Mouse (Mus musculus) liver, embryonic 16.5 days (tissue): Measurements from ENCODE around the gene 2310022B05Rik. TPM values are rescaled to one million over a fixed set of nuclear protein-coding genes. Genes with fewer than 3 reads are reported as not detected.
A peak's percentile ranks its signal among the peaks of the same experiment; 100 is the strongest.

Source experiments
- ATAC-seq: fragments of 200-750 bp; cut with Nextera tagmentation; 2 replicates; pipeline ENCODE4 v1.8.0; 2017; ENCODE audit warnings: low read depth, mild to moderate bottlenecking, moderate number of reproducible peaks, moderate library complexity
- H3K27ac ChIP-seq: fragments of 300-500 bp; sonication (generic); 2 replicates; pipeline ENCODE4 v1.5.1; 2014; ENCODE audit warnings: mild to moderate bottlenecking, low read length
- H3K27me3 ChIP-seq: fragments of 300-500 bp; sonication (generic); 2 replicates; pipeline ENCODE4 v1.6.1; 2014; ENCODE audit warnings: low read depth, low read length, mixed read lengths; ENCODE audit not compliant: control insufficient read depth, insufficient read depth
- H3K36me3 ChIP-seq: fragments of 300-500 bp; sonication (generic); 2 replicates; pipeline ENCODE4 v1.6.1; 2014; ENCODE audit warnings: mild to moderate bottlenecking; ENCODE audit not compliant: control insufficient read depth, insufficient read depth
- H3K4me1 ChIP-seq: fragments of 300-500 bp; sonication (generic); 2 replicates; pipeline ENCODE4 v1.6.1; 2014; ENCODE audit warnings: low read depth, low read length, mixed read lengths; ENCODE audit not compliant: control insufficient read depth
- H3K4me2 ChIP-seq: fragments of 300-500 bp; sonication (generic); 2 replicates; pipeline ENCODE4 v1.6.1; 2014; ENCODE audit warnings: low read depth, low read length, mixed read lengths
- H3K4me3 ChIP-seq: fragments of 300-500 bp; sonication (generic); 2 replicates; pipeline ENCODE4 v1.5.1; 2014; ENCODE audit warnings: low read depth, mild to moderate bottlenecking, low read length
- H3K9ac ChIP-seq: fragments of 300-500 bp; sonication (generic); 2 replicates; pipeline ENCODE4 v1.6.1; 2014; ENCODE audit warnings: low read depth, low read length
- H3K9me3 ChIP-seq: fragments of 300-500 bp; sonication (generic); replicated peaks from 2 replicates; pipeline ENCODE4 v1.6.1; 2016; ENCODE audit warnings: low read length; ENCODE audit not compliant: control insufficient read depth
- WGBS: fragments of 180-500 bp; shearing (Covaris S2); extraction: QIAGEN DNeasy Blood & Tissue Kit; methylation state at CpG from one replicate; pipeline ENCODE4 v1.1.7; 2014; ENCODE audit not compliant: insufficient replicate concordance; 5-methylcytosine and 5-hydroxymethylcytosine counted together
- polyA plus RNA-seq: library from polyadenylated mRNA; unstranded; fragments of >200 nt; fragmentation: Nextera tagmentation; extraction: Ambion mirVana; gene quantifications from 2 replicates; pipeline ENCODE4 v1.2.1, GENCODE M21; 2015

2310022B05Rik gene
- polyA plus RNA-seq, 1 experiment from 2014 or later, result 6.4 TPM

DNA sequence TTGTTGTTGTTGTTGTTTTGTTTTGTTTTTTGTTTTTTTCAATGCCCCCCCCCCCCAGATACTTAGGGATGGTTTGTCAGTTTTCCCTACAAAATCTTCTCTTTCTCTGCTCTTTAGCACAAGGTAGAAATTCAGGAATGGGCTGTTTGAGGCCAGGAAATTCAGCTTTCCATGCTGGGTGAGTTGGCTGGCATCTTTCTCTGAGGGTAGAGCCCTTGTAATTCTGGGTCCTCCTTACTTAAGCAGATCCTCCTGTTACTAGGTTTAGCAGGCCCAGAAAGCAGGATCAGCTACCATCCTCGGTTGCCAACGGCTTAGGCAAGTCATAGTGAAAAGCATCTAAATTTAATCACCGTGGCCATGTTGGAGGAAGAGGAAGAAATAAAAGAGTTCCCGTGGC, 32.3 kb downstream of the 2310022B05Rik start:
- H3K9me3 ChIP-seq, result no peaks in the 10 kb centered on the region
- H3K4me3 ChIP-seq, result no peak overlapping the region
- no peak overlapping the region for H3K27ac ChIP-seq
- H3K4me1 ChIP-seq, result peaks cover 2% of the 10 kb centered on the region; the same call in 1 of the 2 replicates
- H3K27me3 ChIP-seq, result no peaks in the 10 kb centered on the region
- no peak for ATAC-seq
- H3K9ac ChIP-seq, result no peak overlapping the region
- 50% methylated on average over 4 of the region's 4 CpGs for WGBS
- H3K36me3 ChIP-seq, result no peaks in the 10 kb centered on the region
- no peak overlapping the region for H3K4me2 ChIP-seq

GRCm38 (mm10) chr8:124630489-124630888, 32.7 kb downstream of the 2310022B05Rik start:
- Histone ChIP-seq H3K27ac (no peak overlapping the region), H3K9ac (no peak overlapping the region), H3K36me3 (no peaks in the 10 kb centered on the region), H3K4me1 (peaks cover 2% of the 10 kb centered on the region; the same call in 1 of the 2 replicates), H3K9me3 (no peaks in the 10 kb centered on the region), H3K4me2 (no peak overlapping the region), H3K27me3 (no peaks in the 10 kb centered on the region), H3K4me3 (no peak overlapping the region)
- WGBS, result 68% methylated on average over 6 of the region's 6 CpGs
- no peak for ATAC-seq

GRCm38 (mm10) chr8:124626251-124626650, 36.9 kb downstream of the 2310022B05Rik start:
- WGBS, result 69% methylated on average over 9 of the region's 9 CpGs
- ATAC-seq, result no peak

GRCm38 (mm10) chr8:124621255-124621654, 41.9 kb downstream of the 2310022B05Rik start:
- ATAC-seq, result no peak
- 50% methylated on average over 5 of the region's 5 CpGs for WGBS
- Histone ChIP-seq H3K36me3 (no peaks in the 10 kb centered on the region), H3K4me3 (no peak overlapping the region), H3K4me1 (no peaks in the 10 kb centered on the region), H3K9ac (no peak overlapping the region), H3K9me3 (no peaks in the 10 kb centered on the region), H3K27me3 (no peaks in the 10 kb centered on the region; the same call in 1 of the 2 replicates), H3K27ac (no peak overlapping the region), H3K4me2 (no peak overlapping the region)

More at GRCm38 (mm10) chr8:124626251-124626650, 36.9 kb downstream of the 2310022B05Rik start:
- Histone ChIP-seq H3K36me3 (no peaks in the 10 kb centered on the region), H3K4me1 (no peaks in the 10 kb centered on the region), H3K9ac (no peak overlapping the region), H3K27ac (no peak overlapping the region), H3K27me3 (no peaks in the 10 kb centered on the region), H3K9me3 (no peaks in the 10 kb centered on the region), H3K4me3 (no peak overlapping the region), H3K4me2 (no peak overlapping the region)

DNA sequence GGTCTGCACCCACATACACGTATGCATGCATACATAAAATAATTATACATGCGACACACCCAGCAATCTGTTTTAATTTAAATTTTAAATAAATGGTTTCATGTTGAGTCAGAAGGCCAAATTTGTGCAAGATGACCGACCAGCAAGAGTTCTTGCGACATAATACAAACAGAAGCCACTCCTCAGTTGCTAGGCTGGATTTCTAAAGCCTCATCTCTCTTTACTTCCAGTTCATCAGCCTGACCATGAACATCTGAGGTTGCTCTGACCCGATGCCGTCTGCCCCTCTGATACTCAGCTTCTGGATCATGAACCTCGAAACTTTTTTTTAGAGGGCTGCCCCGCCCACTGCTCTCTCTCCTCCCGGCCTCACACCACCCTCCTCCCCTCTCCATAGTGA, 44.9 kb downstream of the 2310022B05Rik start:
- Histone ChIP-seq H3K9me3 (no peaks in the 10 kb centered on the region), H3K4me1 (no peaks in the 10 kb centered on the region), H3K27me3 (no peaks in the 10 kb centered on the region; the same call in 1 of the 2 replicates), H3K9ac (no peak overlapping the region), H3K4me3 (no peak overlapping the region), H3K27ac (no peak overlapping the region), H3K36me3 (no peaks in the 10 kb centered on the region), H3K4me2 (no peak overlapping the region)
- 45% methylated on average over 9 of the region's 9 CpGs for WGBS
- ATAC-seq, result no peak

GRCm38 (mm10) chr8:124617266-124617869, 45.8 kb downstream of the 2310022B05Rik start:
- H3K27me3 ChIP-seq, result no peaks in the 10 kb centered on the region; the same call in 1 of the 2 replicates
- no peaks in the 10 kb centered on the region for H3K36me3 ChIP-seq
- no peaks in the 10 kb centered on the region for H3K9me3 ChIP-seq
- no peaks in the 10 kb centered on the region for H3K4me1 ChIP-seq
- peak overlapping the region; percentile 43 for H3K4me2 ChIP-seq
- H3K4me3 ChIP-seq, result peak overlapping the region; percentile 26; the same call in 1 of the 2 replicates
- no peak overlapping the region for H3K27ac ChIP-seq
- WGBS, result 9% methylated on average over 17 of the region's 17 CpGs
- H3K9ac ChIP-seq, result no peak overlapping the region
- no peak for ATAC-seq

DNA sequence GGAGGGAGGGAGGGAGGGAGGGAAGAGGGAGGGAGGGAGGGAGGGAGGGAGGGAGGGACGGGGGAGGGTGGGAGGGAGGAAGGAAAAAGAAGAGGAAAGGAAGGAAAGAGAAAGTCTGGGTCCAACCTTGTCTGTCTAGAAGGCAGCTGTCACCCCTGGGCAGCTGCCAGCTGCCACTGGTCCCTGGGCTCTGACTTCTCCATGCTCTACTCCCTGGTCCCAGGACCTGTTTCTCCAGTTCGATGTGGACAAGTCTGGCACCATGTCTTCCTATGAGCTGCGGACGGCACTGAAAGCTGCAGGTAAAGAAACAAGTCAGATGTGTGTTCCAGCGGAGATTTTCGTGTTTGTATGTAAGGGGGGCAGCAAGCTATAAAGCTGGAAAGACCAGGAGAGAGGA, 48.8 kb downstream of the 2310022B05Rik start:
- no peak overlapping the region for H3K4me2 ChIP-seq
- no peak overlapping the region for H3K9ac ChIP-seq
- no peaks in the 10 kb centered on the region for H3K9me3 ChIP-seq
- H3K4me1 ChIP-seq, result no peaks in the 10 kb centered on the region
- no peak for ATAC-seq
- no peak overlapping the region for H3K27ac ChIP-seq
- H3K27me3 ChIP-seq, result no peaks in the 10 kb centered on the region; the same call in 1 of the 2 replicates
- no peak overlapping the region for H3K4me3 ChIP-seq
- 73% methylated on average over 5 of the region's 6 CpGs for WGBS
- H3K36me3 ChIP-seq, result no peaks in the 10 kb centered on the region

DNA sequence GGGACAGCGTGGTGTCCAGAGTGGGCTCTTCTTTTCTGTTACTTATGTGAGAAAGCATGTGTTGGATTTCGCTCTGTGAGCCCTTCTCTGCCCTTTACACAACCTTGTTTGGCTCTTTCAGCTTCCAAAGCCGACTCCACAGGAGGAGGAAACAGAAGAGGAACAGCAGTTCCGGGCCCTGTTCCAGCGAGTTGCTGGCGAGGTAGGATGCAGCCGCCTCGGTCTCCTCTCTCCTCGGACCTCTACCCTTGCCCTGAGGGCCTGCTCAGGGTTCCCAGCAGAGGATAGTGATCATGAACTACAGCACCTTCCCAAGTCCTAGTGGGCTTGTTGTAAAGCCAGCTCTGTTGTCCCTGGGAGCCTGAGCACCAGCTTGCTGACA, 54.2 kb downstream of the 2310022B05Rik start:
- no peaks in the 10 kb centered on the region for H3K36me3 ChIP-seq
- H3K4me3 ChIP-seq, result no peak overlapping the region
- WGBS, result 53% methylated on average over 9 of the region's 9 CpGs
- H3K9me3 ChIP-seq, result no peaks in the 10 kb centered on the region
- ATAC-seq, result no peak
- H3K27ac ChIP-seq, result no peak overlapping the region
- H3K9ac ChIP-seq, result no peak overlapping the region
- no peak overlapping the region for H3K4me2 ChIP-seq
- H3K4me1 ChIP-seq, result no peaks in the 10 kb centered on the region
- H3K27me3 ChIP-seq, result no peaks in the 10 kb centered on the region

DNA sequence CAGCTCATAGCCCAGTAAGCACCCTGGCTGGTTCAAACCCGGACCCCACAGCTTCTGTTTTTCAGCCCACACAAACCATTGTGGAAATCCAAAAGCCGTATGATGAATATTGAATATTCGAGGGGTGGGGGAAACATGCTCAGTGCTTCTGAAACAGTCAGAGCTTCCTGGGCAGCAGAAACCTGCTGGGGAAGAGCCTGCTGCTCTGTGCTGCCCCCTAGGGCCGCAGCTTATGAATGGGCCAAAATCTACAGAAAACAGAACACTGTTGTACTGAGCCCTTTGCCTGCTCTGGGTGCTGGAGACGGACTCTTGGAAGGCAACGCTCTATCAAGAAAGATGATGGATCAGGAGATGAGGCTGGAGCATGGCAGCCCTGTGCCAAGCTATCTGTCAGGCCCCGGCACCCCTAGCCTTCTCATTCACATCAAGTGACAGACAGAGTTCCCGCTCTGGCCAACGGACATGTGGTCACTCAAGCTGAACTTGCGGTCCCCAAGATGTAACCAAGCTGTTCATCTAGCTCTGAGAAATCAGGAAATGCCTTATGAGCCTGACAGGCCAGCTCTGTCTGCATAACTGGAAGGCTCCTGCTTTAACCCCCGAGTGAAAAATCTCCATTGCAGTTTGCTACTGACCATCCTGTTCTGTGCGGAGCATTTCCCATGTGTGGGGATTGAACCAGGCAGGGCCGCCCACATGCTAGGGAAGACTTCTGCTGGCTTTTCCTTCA, 54.8 kb downstream of the 2310022B05Rik start:
- no peak overlapping the region for H3K27ac ChIP-seq
- no peaks in the 10 kb centered on the region for H3K36me3 ChIP-seq
- H3K4me1 ChIP-seq, result no peaks in the 10 kb centered on the region
- no peaks in the 10 kb centered on the region for H3K9me3 ChIP-seq
- H3K9ac ChIP-seq, result no peak overlapping the region
- no peak overlapping the region for H3K4me2 ChIP-seq
- WGBS, result 56% methylated on average over 13 of the region's 13 CpGs
- H3K27me3 ChIP-seq, result no peaks in the 10 kb centered on the region
- H3K4me3 ChIP-seq, result no peak overlapping the region
- no peak for ATAC-seq
